Mouse (Mus musculus): ENCODE data around the gene Olfr668. TPM values are rescaled to one million over a fixed set of nuclear protein-coding genes. Genes with fewer than 3 reads are reported as not detected.

Gene Olfr668
- total RNA-seq (2023), result not detected

DNA sequence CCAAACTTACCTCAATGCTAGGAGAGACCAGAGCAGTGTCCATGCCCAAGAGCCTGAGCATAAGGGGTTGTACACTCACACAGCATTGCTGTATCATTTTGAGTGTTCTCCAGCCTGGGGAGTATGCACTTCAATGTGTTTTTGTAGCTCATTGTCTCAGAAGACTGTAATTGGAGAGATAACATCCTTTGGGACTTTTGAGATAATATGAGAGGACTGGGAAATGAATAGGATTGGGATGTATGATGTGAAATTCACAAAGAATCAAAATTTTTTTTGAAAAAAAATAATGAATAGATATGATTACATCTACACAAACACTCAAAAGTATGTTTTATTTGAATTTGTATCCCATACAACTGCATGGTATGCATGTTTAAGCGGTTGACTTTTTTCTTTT, at the start of gene Olfr668:
Olfr668 (minus strand) TSS at position 101 of the 400 bp plus-strand sequence.

GRCm38 (mm10) chr7:104962520-104962919, 34.7 kb upstream of the Olfr668 start, which contains the start of gene Olfr670:
TSS of gene Olfr670 (minus strand) at chr7:104962620.

GRCm38 (mm10) chr7:104933940-104934339, 6.1 kb upstream of the Olfr668 start, which contains the start of gene Olfr669:
TSS of gene Olfr669 (plus strand) at chr7:104934240.

DNA sequence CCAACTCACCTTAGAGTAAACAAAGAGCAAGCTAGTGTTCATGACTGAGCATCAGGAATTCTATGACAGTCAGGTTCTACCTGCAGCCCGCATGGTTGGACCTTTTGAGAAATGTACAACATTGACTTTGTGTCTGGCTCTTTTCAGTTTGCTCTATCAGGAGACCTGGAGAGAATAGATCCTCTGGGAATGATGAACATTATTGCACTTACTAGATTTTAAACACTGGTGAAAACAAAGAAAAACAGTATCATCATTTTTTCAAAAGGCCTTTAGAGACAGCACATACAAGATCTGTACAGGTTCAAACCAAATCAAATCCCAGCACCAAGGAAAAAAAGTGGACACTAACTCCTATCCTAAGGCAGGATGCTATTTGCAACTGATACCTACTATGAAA, 6.5 kb downstream of the Olfr668 start, which contains the start of gene Olfr667:
Olfr667 (minus strand) TSS at position 101 of the 400 bp plus-strand sequence.

GRCm38 (mm10) chr7:104895852-104896251, 32.0 kb downstream of the Olfr668 start, which contains the start of gene Olfr666:
TSS of gene Olfr666 (minus strand) at chr7:104895952.

GRCm38 (mm10) chr7:104877731-104878130, 50.1 kb downstream of the Olfr668 start, which contains the start of gene Olfr665:
TSS of gene Olfr665 (plus strand) at chr7:104878031.

Other genes starting within 250 kb of the Olfr668 start
- not detected for gene Olfr661, start 241.6 kb downstream of the Olfr668 start, total RNA-seq (2023)
- not detected for gene Usp17le, start 150.6 kb downstream of the Olfr668 start, total RNA-seq (2023)
- not detected for gene Usp17lb, start 85.5 kb downstream of the Olfr668 start, total RNA-seq (2023)
- gene Usp17la, start 71.0 kb downstream of the Olfr668 start, total RNA-seq (2023), result not detected
- gene Olfr665, start 50.0 kb downstream of the Olfr668 start, total RNA-seq (2023), result not detected
- gene Olfr666, start 32.1 kb downstream of the Olfr668 start, total RNA-seq (2023), result not detected
- gene Olfr667, start 6.6 kb downstream of the Olfr668 start, total RNA-seq (2023), result not detected
- not detected for gene Olfr669, start 6.2 kb upstream of the Olfr668 start, total RNA-seq (2023)
- not detected for gene Olfr670, start 34.6 kb upstream of the Olfr668 start, total RNA-seq (2023)
- gene Olfr671, start 51.1 kb upstream of the Olfr668 start, total RNA-seq (2023), result not detected
- not detected for gene Olfr672, start 74.0 kb upstream of the Olfr668 start, total RNA-seq (2023)
- not detected for gene Olfr675, start 100.4 kb upstream of the Olfr668 start, total RNA-seq (2023)
- gene Olfr676, start 104.6 kb upstream of the Olfr668 start, total RNA-seq (2023), result not detected
- gene Olfr677, start 123.3 kb upstream of the Olfr668 start, total RNA-seq (2023), result not detected
- gene Olfr678, start 136.4 kb upstream of the Olfr668 start, total RNA-seq (2023), result not detected
- gene Olfr679, start 153.1 kb upstream of the Olfr668 start, total RNA-seq (2023), result not detected
- not detected for gene Olfr680-ps1, start 164.8 kb upstream of the Olfr668 start, total RNA-seq (2023)
- not detected for gene Olfr681, start 188.8 kb upstream of the Olfr668 start, total RNA-seq (2023)
- gene Olfr683, start 219.0 kb upstream of the Olfr668 start, total RNA-seq (2023), result not detected
- not detected for gene Olfr684, start 235.6 kb upstream of the Olfr668 start, total RNA-seq (2023)